Mouse (Mus musculus): ENCODE measurements around the gene Prdm13.

The Prdm13 gene

DNA sequence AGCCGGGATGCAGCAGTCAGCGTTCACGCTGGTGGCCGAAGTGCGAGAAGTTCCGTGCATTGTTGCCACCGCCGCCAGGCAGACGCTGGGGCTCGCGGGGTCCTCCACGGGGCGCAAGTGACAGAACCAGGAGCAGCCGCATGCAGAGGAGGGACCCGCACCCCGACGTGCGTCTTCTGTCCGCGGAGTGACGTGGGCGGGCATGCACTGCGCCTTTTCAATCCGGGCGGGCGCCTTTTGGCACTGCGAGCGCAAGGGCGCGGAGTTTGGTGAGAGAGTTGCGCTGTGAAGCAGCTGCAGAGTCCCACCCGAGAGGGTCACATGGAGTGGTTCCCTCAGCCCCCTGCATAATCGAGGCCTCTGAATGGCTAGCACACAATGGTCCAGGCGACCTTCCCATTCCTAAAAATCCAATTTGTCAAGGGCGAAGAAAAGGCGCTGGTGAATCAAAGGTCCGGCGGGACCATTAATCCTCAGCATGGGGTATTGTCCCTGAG lies at the start of gene Prdm13:
TSS of gene Prdm13 (minus strand) at position 369 of the 497 bp plus-strand sequence.
- in situ Hi-C loops (cut with MboI, MseI): no loop called here

DNA sequence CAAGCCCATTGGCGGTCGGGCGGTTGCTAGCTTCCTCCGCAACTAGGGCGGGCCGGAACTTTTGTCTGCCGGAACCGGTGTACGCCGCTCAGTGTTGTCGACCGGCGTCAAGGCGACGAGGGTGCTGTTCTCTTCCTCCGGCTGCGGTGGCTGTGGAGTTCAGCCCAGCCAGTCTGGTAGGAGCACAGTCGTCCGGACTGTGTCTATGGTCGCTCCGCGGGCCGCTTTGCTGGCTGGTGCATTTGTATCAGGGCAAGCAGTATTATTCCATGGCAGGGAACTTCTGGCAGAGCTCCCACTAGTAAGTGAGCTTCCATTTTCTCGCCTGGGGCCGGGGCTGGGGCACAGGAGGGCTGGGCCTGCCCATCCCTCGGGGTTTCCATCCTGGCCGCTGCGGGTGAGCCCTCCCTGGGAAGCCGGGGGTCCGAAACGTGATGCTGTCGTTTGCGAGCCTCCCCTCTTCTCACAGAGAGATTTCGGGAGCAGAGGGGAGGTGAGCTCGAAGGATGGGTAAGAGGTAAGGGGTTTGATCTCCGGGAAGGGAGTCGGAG lies 41.9 kb upstream of the Prdm13 start, which contains the start of gene Ccnc:
TSS of gene Ccnc (plus strand) at position 87 of the 551 bp plus-strand sequence.
- in situ Hi-C loops (cut with MboI, MseI): no loop called here

DNA sequence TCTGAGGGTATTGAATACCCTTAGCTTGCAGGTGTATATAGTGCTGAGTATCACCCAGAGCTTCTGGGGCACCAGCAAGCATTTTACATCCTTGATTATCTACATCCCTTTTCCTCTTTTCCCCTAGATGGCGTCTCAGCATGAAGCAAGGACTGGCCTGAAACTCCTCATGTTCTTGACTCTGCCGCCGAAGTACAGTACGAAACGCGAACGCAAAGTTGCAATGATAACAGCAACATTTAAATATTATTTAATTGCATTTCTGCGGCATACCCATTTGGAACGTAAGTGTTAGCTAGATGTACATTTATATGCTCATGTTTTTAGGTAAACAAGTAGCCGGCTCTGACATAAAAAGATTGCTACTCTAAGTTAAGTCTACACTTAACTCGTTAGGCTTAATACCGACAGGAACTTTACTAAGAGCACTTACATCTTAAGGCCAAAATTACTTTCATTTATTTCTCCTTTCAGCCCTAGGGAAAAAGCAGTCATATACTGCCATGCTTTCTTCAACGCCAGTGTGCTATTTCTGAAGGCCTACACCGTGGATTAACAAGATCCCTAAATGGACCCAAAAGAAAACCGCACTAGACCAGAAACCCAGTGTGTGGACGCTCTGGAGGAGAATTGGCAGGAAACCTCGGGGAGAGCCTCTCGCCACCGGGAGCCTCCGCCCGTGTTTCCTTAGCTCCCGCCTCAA lies 41.3 kb upstream of the Prdm13 start:
- in situ Hi-C loops (cut with MboI, MseI): no loop called here

DNA sequence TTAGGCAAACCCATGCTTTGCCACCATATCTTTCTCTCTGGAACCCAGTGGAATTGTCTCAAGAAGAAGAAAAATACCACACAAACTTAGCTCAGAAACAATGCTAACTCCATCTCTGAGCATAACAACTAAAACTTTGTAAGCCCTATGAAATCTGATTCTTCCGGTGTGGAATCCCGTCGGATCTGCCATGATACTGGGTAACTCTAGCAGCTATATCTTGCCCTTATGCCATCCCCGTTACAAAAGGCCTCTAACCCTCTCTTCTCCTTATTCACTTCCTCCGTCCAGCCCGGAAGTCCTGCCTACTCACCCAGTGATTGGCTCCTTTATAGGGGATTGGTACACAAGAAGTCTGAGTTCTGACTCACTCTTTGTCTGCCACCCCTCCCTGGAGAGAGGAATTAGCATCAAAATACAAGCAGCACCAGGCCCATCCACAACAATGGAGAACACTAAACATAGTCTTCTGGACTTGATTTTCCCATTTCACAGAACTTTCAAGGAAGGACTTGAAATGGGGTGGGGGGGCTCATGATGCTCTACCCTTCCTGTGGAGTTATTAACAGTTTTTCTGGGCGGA lies 37.1 kb upstream of the Prdm13 start:
- in situ Hi-C loops (cut with MboI, MseI): no loop called here

DNA sequence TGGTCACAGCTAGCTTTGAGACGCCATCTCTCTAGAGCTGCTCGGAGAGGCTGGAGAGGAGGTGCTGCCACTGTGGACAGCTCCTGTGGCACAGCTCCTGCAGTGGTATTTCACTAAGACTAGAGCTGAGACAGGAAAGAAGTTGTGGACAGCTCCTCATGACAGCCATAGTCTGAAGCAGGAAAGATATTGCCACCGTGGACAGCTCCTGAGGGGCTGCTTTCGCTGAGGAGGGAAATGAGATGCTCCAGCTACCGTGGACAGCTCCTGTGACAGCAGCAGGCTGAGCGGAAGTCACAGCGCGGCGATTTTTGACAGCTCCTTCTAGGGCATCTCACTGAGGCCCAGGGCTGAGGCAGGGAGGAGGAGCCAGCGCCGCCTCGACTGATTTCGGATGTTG lies 26.4 kb upstream of the Prdm13 start:
- in situ Hi-C loops (cut with MboI, MseI): no loop called here

DNA sequence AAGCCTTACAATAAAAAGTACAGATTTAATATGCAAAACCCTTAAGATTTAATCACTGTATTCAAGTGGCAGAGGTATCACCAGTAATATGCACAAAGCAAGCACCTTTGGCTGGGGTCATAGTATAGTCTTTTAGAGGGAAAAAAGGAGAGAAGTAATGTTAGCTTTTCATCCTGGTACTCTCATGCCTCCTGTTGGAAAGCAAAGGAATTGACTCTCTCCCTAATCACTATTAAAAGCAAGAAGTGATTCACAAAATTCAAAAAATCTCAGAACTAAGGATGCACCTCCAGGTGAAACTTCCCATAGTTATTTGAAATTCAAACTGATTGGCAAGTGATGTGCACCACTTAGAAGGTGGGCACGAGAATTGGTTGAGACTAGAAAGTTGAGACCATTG lies 19.3 kb upstream of the Prdm13 start:
- in situ Hi-C loops (cut with MboI, MseI): loop anchor here (10.0 kb wide), 1 partner anchor 160 kb away; no protein-coding TSS in a partner anchor

DNA sequence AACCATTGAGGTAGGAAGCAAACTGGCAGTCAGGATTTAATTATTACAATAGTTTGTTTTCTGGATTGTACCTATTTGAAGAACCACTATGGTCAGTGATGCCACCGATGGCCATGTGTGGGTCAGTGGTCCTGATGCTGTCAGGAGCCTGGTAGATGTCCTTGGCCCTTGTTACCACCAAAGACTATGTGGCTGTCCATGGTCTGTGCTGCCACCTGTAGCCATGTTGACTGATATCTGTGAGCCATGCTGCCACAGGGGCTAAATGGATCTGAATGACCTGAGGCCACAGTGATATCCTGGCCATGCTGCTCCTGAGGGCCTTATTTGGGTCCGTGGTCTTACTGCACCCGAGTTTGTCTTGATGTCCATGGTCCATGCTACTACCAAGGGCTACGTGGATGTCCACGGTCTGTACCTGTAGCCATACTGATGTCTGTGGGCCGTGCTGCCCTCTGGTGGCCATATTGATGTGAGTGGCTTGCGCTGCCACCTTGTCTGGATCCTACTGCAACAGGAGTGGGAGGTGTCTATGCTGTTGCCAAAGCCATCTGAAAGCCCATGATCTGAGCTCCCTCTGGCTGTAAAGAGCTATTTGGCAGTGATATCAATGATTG lies 10.0 kb upstream of the Prdm13 start:
- in situ Hi-C loops (cut with MboI, MseI): loop anchor here (10.0 kb wide), 1 partner anchor 789 kb away; the partner anchor contains the start of gene Pou3f2

DNA sequence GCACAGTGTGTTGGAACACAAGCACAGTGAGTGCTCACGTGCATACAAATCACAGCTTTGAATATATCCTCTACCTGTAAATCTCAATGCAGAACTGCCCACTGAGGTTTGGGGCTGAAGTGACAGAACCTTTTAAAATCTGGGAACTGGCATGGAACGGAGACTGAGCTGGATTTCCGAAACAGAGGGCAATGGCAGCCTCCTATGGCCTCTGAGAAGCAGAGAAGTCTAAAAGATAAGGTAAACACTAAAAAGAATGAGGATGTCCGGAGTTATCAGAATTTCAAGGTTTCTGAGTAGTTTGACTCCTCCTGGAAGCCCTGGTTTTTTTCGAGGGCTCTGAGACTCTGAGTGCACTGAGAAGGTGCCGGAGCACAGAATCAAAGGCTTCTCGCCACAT lies 4.5 kb upstream of the Prdm13 start:
- in situ Hi-C loops (cut with MboI, MseI): loop anchor here (10.0 kb wide), 1 partner anchor 795 kb away; the partner anchor contains the start of gene Pou3f2

DNA sequence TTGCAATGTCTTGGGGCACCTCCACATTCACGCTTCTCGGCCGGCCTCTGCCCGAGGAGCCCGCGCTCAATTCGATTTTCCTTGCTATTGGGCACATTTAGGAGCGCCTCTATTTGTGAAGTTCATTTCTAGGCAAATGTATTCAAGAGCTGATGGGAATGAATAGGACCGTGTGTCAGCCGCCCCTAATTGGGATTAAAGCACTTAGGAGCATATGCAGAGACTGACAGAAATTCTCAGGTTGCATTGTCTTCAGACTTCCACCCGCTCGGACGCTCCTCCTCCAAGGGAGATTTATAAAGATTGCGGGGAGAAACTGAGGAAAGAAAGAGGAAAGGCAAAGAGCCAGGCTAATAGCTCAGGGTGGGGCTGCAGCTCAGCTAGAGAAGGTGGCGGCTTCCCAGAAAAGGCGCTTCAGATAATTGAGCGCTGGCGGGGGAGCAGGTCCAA lies 3.8 kb upstream of the Prdm13 start:
- in situ Hi-C loops (cut with MboI, MseI): no loop called here

DNA sequence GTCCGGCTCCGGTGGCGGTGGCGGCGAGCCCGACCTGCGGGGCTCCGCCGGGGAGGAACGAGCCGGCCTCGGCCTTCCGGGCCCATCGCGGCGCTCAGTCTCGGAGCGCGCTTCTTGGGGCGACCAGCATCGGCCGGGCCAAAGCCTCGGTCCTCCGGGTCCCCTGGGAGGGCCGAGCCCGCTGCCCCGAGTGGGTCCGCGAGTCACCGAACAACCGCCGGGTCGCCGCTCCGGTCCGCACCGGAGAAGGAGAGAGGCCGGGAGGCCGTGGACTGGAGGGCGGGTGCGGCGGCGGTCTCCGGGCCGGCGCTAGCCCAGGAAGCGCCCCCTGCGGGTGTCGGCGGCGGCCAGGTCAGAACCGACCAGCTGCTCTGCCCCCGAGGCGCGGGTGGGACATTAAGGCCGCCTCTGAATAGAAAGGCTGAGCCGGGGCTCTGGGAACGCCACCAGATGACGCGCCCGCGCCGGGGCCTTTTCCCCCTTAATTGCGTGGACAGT lies 3.0 kb upstream of the Prdm13 start:
- in situ Hi-C loops (cut with MboI, MseI): no loop called here

DNA sequence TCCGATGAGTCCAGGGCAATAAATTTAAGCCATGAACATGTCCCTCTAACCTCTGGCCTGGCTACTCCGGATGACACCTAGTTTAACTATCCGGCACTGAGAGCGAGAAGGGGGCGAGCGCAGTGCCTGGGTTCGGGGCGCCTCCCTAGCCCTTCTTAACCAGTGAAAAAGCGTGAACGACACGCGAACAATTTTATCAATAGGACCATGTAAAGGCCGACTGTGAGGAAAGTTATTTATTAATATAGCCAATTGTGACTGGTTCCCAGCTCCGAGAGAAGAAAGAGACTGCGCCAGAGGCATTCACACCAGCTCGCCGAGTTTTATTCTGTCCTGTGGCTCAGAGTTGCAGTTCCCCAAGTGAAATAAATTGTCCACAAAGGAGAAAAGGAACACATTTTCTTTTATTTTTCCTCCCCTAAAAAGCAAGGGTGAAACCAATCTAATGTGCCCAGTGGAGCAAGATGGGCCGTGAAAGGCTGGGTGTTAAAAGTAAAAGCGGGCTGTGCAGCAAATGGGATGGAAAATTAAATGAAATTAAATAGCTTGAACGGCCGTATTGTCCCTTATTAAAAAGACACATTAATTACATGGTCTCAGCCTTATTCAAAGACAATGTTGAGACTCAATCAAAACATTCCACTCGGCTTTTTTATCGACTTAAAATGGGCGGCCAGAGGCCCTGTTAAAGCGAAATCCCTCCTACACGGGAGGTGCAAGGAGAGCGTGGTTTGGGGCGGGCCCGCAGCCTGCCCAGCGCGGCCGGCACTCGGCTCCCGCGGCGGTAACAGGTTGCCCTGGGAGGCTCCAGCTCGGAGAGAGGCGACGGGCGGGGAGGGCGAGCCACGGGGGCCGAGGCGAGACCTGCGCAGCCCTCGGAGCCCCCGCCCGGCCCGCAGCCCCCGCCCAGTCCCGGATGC lies 2.3 kb upstream of the Prdm13 start:
- in situ Hi-C loops (cut with MboI, MseI): no loop called here

DNA sequence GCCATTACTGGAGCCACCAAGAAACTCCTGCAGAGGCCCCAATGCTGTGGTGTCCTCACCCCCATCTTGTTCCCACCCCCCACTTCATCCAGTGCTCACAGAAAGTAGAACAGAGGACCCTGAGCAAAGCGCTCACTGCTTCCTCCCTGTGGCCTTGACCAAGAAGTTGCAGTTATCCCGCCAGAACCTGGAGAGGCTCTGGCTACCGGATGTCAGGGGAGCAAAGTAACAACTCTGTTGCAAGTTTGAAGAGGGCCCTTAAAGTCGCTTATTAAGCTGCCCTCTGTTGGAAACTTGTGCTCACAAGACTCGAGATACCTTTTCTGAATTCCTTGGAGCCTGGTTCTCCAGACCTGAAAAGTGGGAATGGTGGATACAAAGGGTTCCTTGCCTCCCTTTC lies 1.2 kb upstream of the Prdm13 start:
- in situ Hi-C loops (cut with MboI, MseI): no loop called here

DNA sequence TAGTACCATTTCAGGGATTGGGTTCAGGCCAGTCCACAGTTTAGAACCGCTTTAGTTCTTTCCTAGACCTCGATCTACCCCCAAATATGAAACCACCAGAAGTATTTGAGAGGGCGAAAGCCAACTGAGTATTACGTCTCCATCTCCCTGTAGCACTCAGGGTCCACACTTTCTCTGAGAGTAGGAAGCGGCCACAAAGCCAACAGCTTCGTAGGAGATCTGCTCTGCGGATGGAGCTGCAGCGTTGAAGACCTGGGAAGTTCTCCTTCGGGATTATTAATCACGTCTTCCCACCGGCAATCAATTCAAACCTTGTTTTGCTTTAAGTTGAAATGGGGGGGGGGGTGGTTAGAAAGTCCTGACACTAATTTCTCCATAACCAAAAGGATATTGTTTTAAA lies 653 bp upstream of the Prdm13 start:
- in situ Hi-C loops (cut with MboI, MseI): no loop called here

DNA sequence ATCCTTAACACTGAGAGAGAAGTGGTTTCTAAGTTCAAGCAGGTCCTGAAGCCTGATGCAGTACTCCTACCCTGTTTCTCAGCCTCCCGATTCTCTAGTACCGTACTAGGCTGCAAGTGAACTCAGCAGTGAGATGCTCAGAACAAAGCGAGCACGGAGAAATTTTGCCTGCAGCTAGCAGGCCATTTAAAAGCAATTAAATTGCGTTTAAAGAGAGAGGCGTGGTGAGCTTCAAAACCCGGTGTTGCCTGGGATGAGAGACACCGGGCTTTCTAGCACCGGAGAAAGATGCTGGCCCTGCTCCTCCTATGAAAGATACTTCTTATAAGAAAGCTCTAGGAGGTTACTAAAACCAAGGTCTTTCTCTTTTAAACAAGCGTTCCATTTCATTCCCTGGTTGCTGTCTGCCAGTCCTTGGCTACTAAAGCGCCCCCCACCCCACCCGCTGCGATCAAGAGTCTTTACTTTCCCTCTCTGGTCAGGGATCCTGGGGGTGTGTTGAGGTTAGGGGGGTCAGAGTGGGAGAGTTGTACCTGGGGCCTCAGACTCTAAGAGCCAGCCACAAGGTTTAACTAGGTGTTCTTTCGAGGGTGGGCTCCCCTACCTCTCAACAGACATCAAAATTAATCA lies 1.3 kb downstream of the Prdm13 start:
- in situ Hi-C loops (cut with MboI, MseI): no loop called here

DNA sequence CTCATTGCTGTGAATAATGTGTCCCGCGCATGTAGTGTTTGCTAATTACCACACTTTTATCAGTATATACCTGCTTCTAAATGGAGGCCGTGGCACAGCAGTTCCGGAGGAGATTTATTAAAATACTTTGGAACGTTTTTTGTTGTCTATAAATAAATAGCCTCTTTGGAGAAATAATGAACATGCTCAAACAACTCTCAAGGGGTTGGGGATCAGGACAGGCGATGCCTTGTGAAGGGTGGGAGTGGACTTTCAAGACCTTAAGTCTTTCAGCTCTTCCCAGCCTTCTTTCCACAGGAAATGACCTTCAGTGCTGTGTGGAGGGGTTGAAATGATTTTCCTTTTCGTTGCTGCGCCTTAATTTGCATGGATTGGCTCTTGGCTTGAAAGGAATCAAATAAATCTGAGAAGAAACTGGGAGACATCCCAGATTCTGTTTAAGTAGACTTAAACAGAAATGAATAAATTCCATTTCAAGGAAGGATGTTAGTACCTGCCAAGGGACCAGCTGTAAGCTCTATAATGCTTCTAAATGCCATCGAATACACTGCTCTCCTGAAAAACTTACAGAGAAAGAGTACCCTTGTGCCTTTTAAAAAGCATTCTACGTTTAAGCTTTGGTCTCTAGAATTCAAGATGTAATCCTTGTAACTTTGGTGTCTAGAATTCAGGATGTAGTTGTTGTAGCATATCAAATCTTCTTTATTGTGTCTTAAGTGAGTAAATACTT lies 3.2 kb downstream of the Prdm13 start:
- in situ Hi-C loops (cut with MboI, MseI): no loop called here

DNA sequence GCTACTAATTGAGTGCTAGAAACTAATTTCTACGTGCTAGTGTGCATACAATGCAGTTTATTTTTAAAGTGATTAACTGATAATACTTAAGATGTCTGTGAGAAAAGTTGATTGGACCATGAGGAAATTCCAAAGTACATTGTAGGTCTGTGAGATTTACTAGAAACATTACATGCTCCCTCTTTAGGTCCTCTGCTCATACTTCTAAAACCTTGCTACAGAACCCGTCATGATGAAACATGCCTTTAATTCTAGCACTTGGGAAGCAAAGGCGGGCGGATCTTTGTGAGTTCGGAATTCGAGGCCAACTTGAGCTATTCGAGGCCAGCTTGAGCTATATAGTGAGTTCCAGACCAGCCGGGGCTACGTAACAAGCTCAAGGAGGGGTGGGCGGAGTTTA lies 4.8 kb downstream of the Prdm13 start:
- in situ Hi-C loops (cut with MboI, MseI): no loop called here

DNA sequence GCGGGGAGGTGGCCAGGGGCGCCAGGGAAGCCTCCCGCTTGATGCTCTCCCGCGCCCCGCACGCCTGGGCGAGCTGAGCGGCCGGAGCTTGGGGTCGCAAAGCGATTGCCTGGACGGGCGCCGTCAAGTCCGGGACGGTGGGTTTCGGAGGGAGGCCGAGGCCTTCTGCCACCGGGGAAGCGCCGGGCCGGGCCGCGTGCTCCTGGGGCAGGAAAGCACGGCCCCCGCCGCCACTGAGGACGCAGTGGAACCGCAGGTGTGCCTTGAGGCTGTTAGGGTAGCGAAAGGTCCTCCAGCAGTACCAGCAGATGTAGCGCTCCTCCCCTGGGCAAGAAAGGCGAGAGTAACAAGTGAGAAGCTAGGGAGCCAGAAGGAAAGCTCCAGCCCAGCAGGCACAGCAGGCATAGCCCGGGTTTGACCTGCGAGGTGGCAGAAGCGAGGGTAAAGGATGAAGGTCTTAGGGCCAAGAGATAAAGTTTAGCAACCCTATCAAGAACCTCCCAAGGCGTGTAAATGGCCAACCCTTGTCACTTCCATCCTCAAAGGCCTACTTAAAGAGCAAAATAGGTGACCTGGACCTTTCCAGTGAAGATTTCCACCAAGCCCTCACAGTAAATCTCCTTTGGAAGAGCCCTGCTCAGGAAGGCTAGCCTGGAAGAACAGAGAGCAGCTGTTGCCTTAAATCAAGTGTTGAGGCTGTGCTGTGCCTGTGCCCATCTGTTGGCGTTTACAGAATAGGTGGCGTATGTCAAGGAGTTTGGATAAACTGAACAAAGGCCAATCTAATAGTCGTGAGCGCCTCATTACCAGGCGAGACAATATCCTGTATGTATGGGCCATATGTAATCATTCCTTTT lies 5.9 kb downstream of the Prdm13 start:
- in situ Hi-C loops (cut with MboI, MseI): no loop called here

DNA sequence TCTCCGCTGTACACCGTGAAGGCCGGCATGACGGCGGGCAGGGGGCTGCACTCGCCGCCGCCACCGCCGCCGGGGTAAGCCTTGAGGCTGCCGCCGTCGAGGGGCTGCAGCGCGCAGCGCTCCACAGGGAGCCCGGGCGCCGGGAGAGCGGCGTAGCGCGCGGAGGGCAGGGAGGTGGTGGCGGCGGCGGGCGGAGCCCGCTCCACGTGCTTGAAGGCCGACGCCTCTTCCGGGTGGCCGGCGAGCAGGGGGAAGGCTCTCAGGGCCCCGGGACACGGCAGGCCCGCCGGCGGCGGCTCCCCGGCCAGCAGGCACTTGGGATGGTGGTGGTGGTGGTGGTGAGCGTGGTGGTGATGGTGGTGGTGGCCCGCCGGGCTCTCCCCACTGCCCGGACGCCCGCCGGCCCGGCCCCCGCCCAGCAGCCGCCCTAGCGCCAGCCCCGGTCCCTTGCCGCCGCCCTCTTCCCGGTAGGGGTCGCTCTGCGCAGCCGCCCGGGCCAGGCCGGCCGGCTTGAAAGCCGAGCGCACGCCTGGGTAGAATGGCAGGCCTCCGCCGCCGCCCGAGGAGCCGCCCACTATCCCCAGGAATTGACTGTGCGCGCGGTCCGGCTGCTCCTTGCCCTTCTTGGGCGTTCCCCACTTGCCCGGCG lies 6.7 kb downstream of the Prdm13 start:
- in situ Hi-C loops (cut with MboI, MseI): no loop called here

Measured in T-helper 2 cell (primary cell).